Mouse (Mus musculus): ENCODE data around the gene Ppfibp1. TPM values are rescaled to one million over a fixed set of nuclear protein-coding genes. Genes with fewer than 3 reads are reported as not detected.
A peak's percentile ranks its signal among the peaks of the same experiment; 100 is the strongest.

Ppfibp1 gene
- total RNA-seq, 2 experiments from 2014 or later, result 36.7 to 37.6 TPM

GRCm38 (mm10) chr6:146910801-146911200, 22.5 kb downstream of the Ppfibp1 start:
- intact Hi-C loops (cut with DNase I), result no loop called here
- no peak for DNase-seq

GRCm38 (mm10) chr6:146912835-146913488, 24.7 kb downstream of the Ppfibp1 start:
- intact Hi-C loops (cut with DNase I), result no loop called here
- DNase-seq, result no peak

GRCm38 (mm10) chr6:146913489-146914198, 25.4 kb downstream of the Ppfibp1 start:
- intact Hi-C loops (cut with DNase I), result no loop called here
- no peak for DNase-seq

- DNase-seq, result no peak
- intact Hi-C loops (cut with DNase I), result no loop called here
Measured at GRCm38 (mm10) chr6:146915808-146916207, 27.5 kb downstream of the Ppfibp1 start.

GRCm38 (mm10) chr6:146917396-146917795, 29.1 kb downstream of the Ppfibp1 start:
- intact Hi-C loops (cut with DNase I), result no loop called here
- DNase-seq, result no peak

GRCm38 (mm10) chr6:146918341-146918740, 30.1 kb downstream of the Ppfibp1 start:
- no peak for DNase-seq
- intact Hi-C loops (cut with DNase I), result no loop called here

GRCm38 (mm10) chr6:146926415-146926980, 38.2 kb downstream of the Ppfibp1 start:
- intact Hi-C loops (cut with DNase I), result no loop called here
- no peak for DNase-seq

- DNase-seq, result no peak
- intact Hi-C loops (cut with DNase I), result no loop called here
Measured at GRCm38 (mm10) chr6:146928108-146928507, 39.8 kb downstream of the Ppfibp1 start.

- intact Hi-C loops (cut with DNase I), result no loop called here
- DNase-seq, result no peak
Measured at GRCm38 (mm10) chr6:146929031-146929430, 40.7 kb downstream of the Ppfibp1 start.

GRCm38 (mm10) chr6:146933123-146933522, 44.8 kb downstream of the Ppfibp1 start:
- no peak for DNase-seq
- intact Hi-C loops (cut with DNase I), result loop anchor here (5.0 kb wide), 1 partner anchor 781 kb away; no protein-coding TSS in a partner anchor

- intact Hi-C loops (cut with DNase I), result no loop called here
- DNase-seq, result peak in 1 of 2 experiments; percentile 37
Measured at GRCm38 (mm10) chr6:146935957-146936356, 47.7 kb downstream of the Ppfibp1 start.

- intact Hi-C loops (cut with DNase I), result no loop called here
- DNase-seq, result no peak
Measured at GRCm38 (mm10) chr6:146939026-146939425, 50.7 kb downstream of the Ppfibp1 start.

GRCm38 (mm10) chr6:146941505-146942275, 53.4 kb downstream of the Ppfibp1 start:
- no peak for DNase-seq
- intact Hi-C loops (cut with DNase I), result no loop called here

GRCm38 (mm10) chr6:146944009-146944408, 55.7 kb downstream of the Ppfibp1 start:
- intact Hi-C loops (cut with DNase I), result no loop called here
- no peak for DNase-seq

GRCm38 (mm10) chr6:146944830-146945229, 56.5 kb downstream of the Ppfibp1 start:
- intact Hi-C loops (cut with DNase I), result loop anchor here (5.0 kb wide), 2 partner anchors 58 to 103 kb away; partner anchors contain the start of gene Ppfibp1

GRCm38 (mm10) chr6:146946327-146947029, 58.2 kb downstream of the Ppfibp1 start:
- no peak for DNase-seq
- intact Hi-C loops (cut with DNase I), result loop anchor here (5.0 kb wide), 2 partner anchors 59 to 104 kb away; partner anchors contain the start of gene Ppfibp1

More at GRCm38 (mm10) chr6:146944830-146945229, 56.5 kb downstream of the Ppfibp1 start:
- DNase-seq, result no peak

GRCm38 (mm10) chr6:146947186-146947585, 58.9 kb downstream of the Ppfibp1 start:
- no peak for DNase-seq
- intact Hi-C loops (cut with DNase I), result loop anchor here (5.0 kb wide), 2 partner anchors 60 to 105 kb away; partner anchors contain the start of gene Ppfibp1

GRCm38 (mm10) chr6:146949682-146950453, 61.6 kb downstream of the Ppfibp1 start:
- intact Hi-C loops (cut with DNase I), result loop anchor here (5.0 kb wide), 2 partner anchors 63 to 108 kb away; partner anchors contain the start of gene Ppfibp1
- no peak for DNase-seq

GRCm38 (mm10) chr6:146950454-146950832, 62.2 kb downstream of the Ppfibp1 start:
- intact Hi-C loops (cut with DNase I), result no loop called here
- no peak for DNase-seq

Measured in gastrocnemius, postnatal 36 days (tissue).